ENCODE assay signal across 22 mouse cellular contexts in genomic region chr13:18332596-18332995, GRCm38 (mm10).
DNase-seq lines count a peak whose midpoint lies in the region; ATAC-seq and TF ChIP-seq lines count a peak whose summit lies in the region.
"Had no signal": no experiment of that assay in that cellular context is flagged by ENCODE, and none has a peak within 500 bp of the region (broad histone marks: within the 10 kb centered on the region; RNA-seq: fewer than 3 reads in every experiment).

No protein-coding gene starts in this region.

- TF ChIP-seq EP300 in stomach, postnatal 0 days (optimal IDR thresholded peaks at IDR 0.05) = no peak

- H3K27me3 ChIP-seq in kidney, embryonic 16.5 days (ENCODE audit: insufficient read depth, low read length) = no peaks in the 10 kb centered on the region
- no peaks in the 10 kb centered on the region for H3K27me3 ChIP-seq in limb, embryonic 13.5 days
- H3K27me3 ChIP-seq in limb, embryonic 10.5 days (ENCODE audit: low read depth, poor library complexity, severe bottlenecking) = no peaks in the 10 kb centered on the region
- H3K27me3 ChIP-seq in stomach, postnatal 0 days (ENCODE audit: control insufficient read depth, insufficient read depth, low read length) = no peaks in the 10 kb centered on the region
- H3K27me3 ChIP-seq: heart, embryonic 15.5 days; limb, embryonic 15.5 days; liver, embryonic 15.5 days; neural tube, embryonic 12.5 days had no signal

- 32% methylated on average over 1 of the region's 1 CpGs for WGBS in kidney, embryonic 16.5 days
- 43% methylated on average over 1 of the region's 1 CpGs for WGBS in limb, embryonic 13.5 days
- WGBS in limb, embryonic 10.5 days = 45% methylated on average over 1 of the region's 1 CpGs
- 26% methylated on average over 1 of the region's 1 CpGs for WGBS in stomach, postnatal 0 days

- H3K27ac ChIP-seq in kidney, embryonic 16.5 days (ENCODE audit: low read length) = no peak overlapping the region
- no peak overlapping the region for H3K27ac ChIP-seq in limb, embryonic 13.5 days
- H3K27ac ChIP-seq in limb, embryonic 10.5 days = no peak overlapping the region
- no peak overlapping the region for H3K27ac ChIP-seq in stomach, postnatal 0 days (replicated peaks)
- H3K27ac ChIP-seq: embryonic facial prominence, embryonic 10.5 days; gastrocnemius, adult 2 months; heart, embryonic 15.5 days; limb, embryonic 15.5 days; liver, embryonic 15.5 days; neural tube, embryonic 12.5 days had no signal

- H3K36me3 ChIP-seq in kidney, embryonic 16.5 days (ENCODE audit: insufficient read depth, low read length) = no peaks in the 10 kb centered on the region
- no peaks in the 10 kb centered on the region for H3K36me3 ChIP-seq in limb, embryonic 13.5 days
- H3K36me3 ChIP-seq in limb, embryonic 10.5 days = no peaks in the 10 kb centered on the region
- no peaks in the 10 kb centered on the region for H3K36me3 ChIP-seq in stomach, postnatal 0 days (ENCODE audit: control insufficient read depth, insufficient read depth, low read length)
- H3K36me3 ChIP-seq: embryonic facial prominence, embryonic 10.5 days; G1E; heart, embryonic 15.5 days; limb, embryonic 15.5 days; liver, embryonic 15.5 days; neural tube, embryonic 12.5 days had no signal

- H3K4me2 ChIP-seq in kidney, embryonic 16.5 days (replicated peaks; ENCODE audit: low read depth, low read length) = no peak overlapping the region
- H3K4me2 ChIP-seq in limb, embryonic 13.5 days (replicated peaks) = no peak overlapping the region
- no peak overlapping the region for H3K4me2 ChIP-seq in stomach, postnatal 0 days (replicated peaks; ENCODE audit: low read depth)
- H3K4me2 ChIP-seq: heart, embryonic 15.5 days; limb, embryonic 15.5 days; liver, embryonic 15.5 days; midbrain, embryonic 11.5 days; neural tube, embryonic 12.5 days had no signal

- DNase-seq in kidney, adult 9 months = peak; percentile 3
- no peak for DNase-seq in limb, embryonic 10.5 days (ENCODE audit: low spot score)
- peak; percentile 14 for DNase-seq in urinary bladder, postnatal 36 days (ENCODE audit: low spot score in 2 of 2)
- DNase-seq in urinary bladder, adult 18-20 months (ENCODE audit: low spot score in 2 of 2) = no peak
- DNase-seq in stomach, postnatal 0 days (ENCODE audit: low spot score) = no peak
- no peak for DNase-seq in spleen, postnatal 10 days (ENCODE audit: low spot score in 2 of 2)
- DNase-seq: adrenal gland, postnatal 36 days; cerebellum, adult 11-12 months; cerebellum, postnatal 14 days; gastrocnemius, adult 2 months; heart, adult 11 months; right cerebral cortex, adult 18-20 months; thymus, postnatal 25 days had no signal

- ATAC-seq in kidney, embryonic 16.5 days (ENCODE audit: low FRiP score, low TSS enrichment) = no peak
- peak; percentile 19; the same call in 1 of the 2 replicates for ATAC-seq in limb, embryonic 13.5 days (ENCODE audit: low FRiP score, low read depth)
- no peak for ATAC-seq in stomach, postnatal 0 days (ENCODE audit: low FRiP score, low TSS enrichment)

- no peak overlapping the region for H3K4me3 ChIP-seq in kidney, embryonic 16.5 days (ENCODE audit: low read length)
- no peak overlapping the region for H3K4me3 ChIP-seq in limb, embryonic 13.5 days
- H3K4me3 ChIP-seq in limb, embryonic 10.5 days = no peak overlapping the region
- H3K4me3 ChIP-seq in stomach, postnatal 0 days (ENCODE audit: low read depth, low read length) = no peak overlapping the region
- H3K4me3 ChIP-seq: embryonic facial prominence, embryonic 10.5 days; gastrocnemius, adult 2 months; heart, embryonic 15.5 days; limb, embryonic 15.5 days; liver, embryonic 15.5 days; neural tube, embryonic 12.5 days had no signal

- H3K9ac ChIP-seq in kidney, embryonic 16.5 days (replicated peaks; ENCODE audit: low read length) = no peak overlapping the region
- no peak overlapping the region for H3K9ac ChIP-seq in limb, embryonic 13.5 days
- H3K9ac ChIP-seq in stomach, postnatal 0 days (ENCODE audit: low read length) = no peak overlapping the region
- H3K9ac ChIP-seq: heart, embryonic 15.5 days; limb, embryonic 15.5 days; liver, embryonic 15.5 days; neural tube, embryonic 12.5 days had no signal

- TF ChIP-seq CTCF in stomach, postnatal 0 days (IDR thresholded peaks at IDR 0.05; ENCODE audit: low read depth) = peak; percentile 48

- no peaks in the 10 kb centered on the region for H3K4me1 ChIP-seq in kidney, embryonic 16.5 days (ENCODE audit: insufficient read depth, low read length)
- H3K4me1 ChIP-seq in limb, embryonic 13.5 days = no peaks in the 10 kb centered on the region
- H3K4me1 ChIP-seq in limb, embryonic 10.5 days = no peaks in the 10 kb centered on the region
- no peaks in the 10 kb centered on the region for H3K4me1 ChIP-seq in stomach, postnatal 0 days (replicated peaks; ENCODE audit: control insufficient read depth, insufficient read depth)
- H3K4me1 ChIP-seq: embryonic facial prominence, embryonic 10.5 days; heart, embryonic 15.5 days; limb, embryonic 15.5 days; liver, embryonic 15.5 days; neural tube, embryonic 12.5 days had no signal

- no peaks in the 10 kb centered on the region for H3K9me3 ChIP-seq in kidney, embryonic 16.5 days (ENCODE audit: low read length)
- no peaks in the 10 kb centered on the region for H3K9me3 ChIP-seq in limb, embryonic 13.5 days
- H3K9me3 ChIP-seq in limb, embryonic 10.5 days (replicated peaks) = no peaks in the 10 kb centered on the region
- H3K9me3 ChIP-seq in stomach, postnatal 0 days (ENCODE audit: control insufficient read depth, low read length) = no peaks in the 10 kb centered on the region
- H3K9me3 ChIP-seq: embryonic facial prominence, embryonic 10.5 days; G1E; heart, embryonic 15.5 days; limb, embryonic 15.5 days; liver, embryonic 15.5 days; neural tube, embryonic 12.5 days had no signal

Comparison
In these comparisons a context has a peak if more than half of its experiments do, and no peak if none do; other contexts are left out.
1. DNase-seq: peak in kidney, adult 9 months (single experiment) and urinary bladder, postnatal 36 days (2 of 2); none in limb, embryonic 10.5 days (single experiment), urinary bladder, adult 18-20 months (0 of 2), stomach, postnatal 0 days (single experiment) and spleen, postnatal 10 days (0 of 2).